Mouse (Mus musculus) cerebellum, adult 9-10 months (tissue): ENCODE results near the gene Olfr1297.

Experiments used
- DNase-seq: peaks from one replicate; pipeline ENCODE4 v3.0.0; 2022

The Olfr1297 gene

DNA sequence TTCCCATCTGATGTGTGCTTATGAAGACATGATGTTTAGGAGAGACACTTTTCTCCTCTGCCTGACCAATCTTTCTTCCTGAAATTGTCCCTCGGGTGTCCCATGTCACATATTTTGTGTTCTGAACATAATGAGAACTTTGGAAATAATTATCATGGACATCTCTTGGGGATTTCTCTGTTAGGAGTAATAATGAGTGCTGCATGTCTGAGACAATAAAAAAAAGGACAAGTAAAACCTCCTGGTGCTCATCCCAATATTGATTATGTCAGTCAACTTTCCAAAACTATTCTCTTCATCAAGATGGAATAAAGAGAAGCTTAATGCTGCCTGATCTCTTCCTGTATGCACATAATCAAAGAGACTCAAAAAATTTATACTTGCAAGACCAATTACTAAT lies at the start of gene Olfr1297:
TSS of gene Olfr1297 (minus strand) at position 101 of the 400 bp plus-strand sequence.
- DNase-seq = no peak

DNA sequence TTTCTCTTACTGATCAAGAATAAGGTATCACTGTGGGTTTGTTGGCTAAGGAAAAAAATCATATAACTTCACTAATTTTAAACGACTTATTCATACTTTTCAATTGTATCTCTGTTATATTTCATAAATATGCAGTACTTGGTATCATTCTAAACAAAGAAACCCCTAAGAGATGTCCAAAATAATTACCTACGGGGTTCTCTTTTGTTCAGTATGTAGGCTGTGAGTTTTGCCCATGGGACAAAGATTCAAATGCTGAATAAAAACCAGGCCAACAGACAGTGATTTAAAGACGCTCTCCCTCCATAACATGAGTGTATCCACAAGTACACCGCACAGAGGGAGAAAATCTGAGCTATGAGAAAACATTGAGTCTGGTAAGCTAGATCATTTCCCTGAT lies 34.8 kb upstream of the Olfr1297 start, which contains the start of gene Olfr1299:
TSS of gene Olfr1299 (plus strand) at position 301 of the 400 bp plus-strand sequence.
- DNase-seq = no peak

DNA sequence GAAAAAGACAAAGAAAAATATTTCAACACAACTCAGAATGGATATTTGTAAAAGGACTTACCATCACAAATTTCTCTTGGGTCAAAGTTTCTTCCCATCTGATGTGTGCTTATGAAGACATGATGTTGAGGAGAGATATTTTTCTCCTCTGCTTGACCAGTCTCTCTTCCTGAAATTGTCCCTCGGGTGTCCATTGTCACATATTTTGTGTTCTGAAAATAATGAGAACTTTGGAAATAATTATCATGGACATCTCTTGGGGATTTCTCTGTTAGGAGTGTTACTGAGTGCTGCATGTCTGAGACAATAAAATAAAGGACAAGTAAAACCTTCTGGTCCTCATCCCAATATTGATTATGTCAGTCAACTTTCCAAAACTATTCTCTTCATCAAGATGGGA lies 22.8 kb upstream of the Olfr1297 start, which contains the start of gene Olfr1298:
TSS of gene Olfr1298 (minus strand) at position 101 of the 400 bp plus-strand sequence.
- no peak for DNase-seq

DNA sequence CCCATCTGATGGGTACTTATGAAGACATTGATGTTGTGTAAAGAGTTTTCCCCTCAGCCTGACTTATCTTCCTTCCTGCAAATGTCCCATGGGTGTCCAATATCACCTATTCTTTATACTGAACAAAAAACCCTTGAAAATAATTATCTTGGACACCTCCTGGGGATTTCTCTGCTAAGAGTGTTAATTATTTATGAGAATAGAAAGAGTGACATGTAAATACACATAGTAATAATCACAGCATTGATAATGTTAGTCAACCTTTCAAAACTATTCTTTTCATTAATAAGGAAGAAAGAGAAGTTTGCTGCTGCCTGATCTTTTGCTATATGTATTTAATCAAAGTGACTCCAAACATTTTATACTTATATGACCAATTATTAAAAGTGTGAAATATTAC lies 56.7 kb downstream of the Olfr1297 start, which contains the start of gene Olfr1295:
TSS of gene Olfr1295 (minus strand) at position 101 of the 400 bp plus-strand sequence.
- DNase-seq = no peak
